Mouse (Mus musculus): ENCODE measurements around the gene Pes1.

Pes1 gene

DNA sequence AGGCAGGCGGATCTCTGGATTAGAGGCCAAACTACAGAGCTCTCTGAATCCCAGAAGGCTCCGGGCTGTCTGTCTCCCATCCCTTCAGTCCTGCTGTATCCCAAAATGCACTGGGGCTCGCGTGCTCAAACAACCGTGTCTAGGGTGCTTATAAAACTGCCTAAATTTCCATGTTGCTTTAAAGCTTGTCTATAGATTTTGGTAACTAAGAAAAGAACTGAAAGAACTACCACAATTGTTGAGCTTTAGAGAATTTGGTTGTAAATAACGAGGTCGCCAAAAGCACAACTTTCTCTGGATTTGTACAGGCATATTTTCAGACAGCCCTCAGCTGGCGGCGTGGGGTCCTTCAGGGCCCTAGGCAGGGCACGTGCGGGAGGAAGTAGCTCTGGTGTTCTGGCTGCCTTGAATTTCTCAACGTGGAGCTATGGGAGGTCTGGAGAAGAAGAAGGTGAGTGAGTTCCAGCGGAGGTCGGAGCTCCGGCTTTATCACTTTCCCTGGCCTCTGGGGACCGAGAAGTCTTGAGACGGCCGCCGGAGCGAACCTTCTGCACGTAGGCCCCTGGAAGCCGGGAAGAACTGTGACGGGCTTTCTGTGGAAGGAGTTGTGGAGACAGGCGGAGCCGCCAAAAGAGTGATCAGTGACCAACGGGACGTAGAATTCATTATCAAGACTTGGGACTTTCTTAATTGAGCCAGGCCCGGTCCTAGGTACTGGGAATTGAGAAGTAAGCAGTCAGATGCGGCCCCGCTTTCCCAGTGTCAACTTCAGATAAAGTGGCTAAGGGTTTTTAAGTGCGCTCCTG, at the start of gene Pes1:
Gene Pes1, plus strand, starts transcription at position 366 of the 806 bp plus-strand sequence.
- ChIA-PET CTCF (interaction anchor here (0.6 to 1.5 kb wide), 18 partner anchors 9 to 132 kb away, joined by 3 to 11 read pairs (median 4); partner anchors contain the start of genes Slc35e4 (in 2 of the 4) and Tcn2 (in 1 of the 4)), POLR2A (interaction anchor here (0.6 to 3.8 kb wide), 98 partner anchors 8 to 1098 kb away, joined by 3 to 30 read pairs (median 5); partner anchors contain the start of genes Morc2a (in 3 of the 4), Slc35e4 (in 3 of the 4), Tbc1d10a (in 3 of the 4) and Tcn2 (in 3 of the 4))

DNA sequence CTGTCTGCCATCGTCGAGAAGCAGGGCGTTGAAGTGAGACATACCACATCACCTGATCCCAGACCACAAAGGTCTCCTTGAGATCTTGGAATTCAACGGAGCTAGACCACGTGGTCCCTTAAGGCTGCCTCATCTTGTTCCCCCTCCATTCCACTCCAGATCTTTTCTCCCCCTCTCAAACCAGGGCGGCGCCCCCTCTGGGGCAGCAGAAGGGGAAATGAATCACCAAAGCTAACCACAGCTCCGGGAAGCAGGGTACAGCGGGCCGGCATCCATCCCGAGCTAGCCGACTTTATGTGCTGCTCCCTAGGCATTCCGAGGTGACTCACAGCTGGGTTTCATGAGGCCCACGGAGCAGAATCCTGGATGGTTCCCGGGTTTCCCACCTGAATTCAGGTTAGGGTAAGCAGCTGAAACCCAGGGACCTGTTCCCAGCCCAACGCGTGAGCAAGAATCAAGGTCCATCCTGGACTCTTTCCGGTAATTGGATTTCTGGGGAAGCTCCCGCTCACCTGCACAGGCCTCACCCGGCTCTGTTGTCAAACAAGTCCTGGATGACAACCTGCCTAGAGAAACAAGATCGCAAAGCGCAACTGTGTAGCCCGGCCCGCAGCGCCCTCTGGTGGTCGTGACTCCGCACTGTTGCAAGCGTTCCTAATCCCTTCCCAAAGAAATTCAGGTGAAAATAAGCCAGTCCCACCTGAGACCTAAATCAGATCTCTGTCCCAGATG, 49.5 kb upstream of the Pes1 start, which contains the start of gene Slc35e4:
Gene Slc35e4, minus strand, starts transcription at position 556 of the 732 bp plus-strand sequence.
- POLR2A ChIA-PET: interaction anchor here in 3 of 4 experiments (0.6 to 2.7 kb wide), 60 partner anchors 8 to 462 kb away, joined by 3 to 22 read pairs (median 4); partner anchors contain the start of genes 4921536K21Rik (in 3 of the 3), Dusp18 (in 3 of the 3), Gal3st1 (in 3 of the 3) and Morc2a (in 3 of the 3)
- CTCF ChIA-PET: interaction anchor here (0.6 to 2.4 kb wide), 64 partner anchors 7 to 951 kb away, joined by 3 to 23 read pairs (median 4); partner anchors contain the start of genes Tcn2 (in 3 of the 4), Gal3st1 (in 2 of the 4), Pes1 (in 2 of the 4) and 4921536K21Rik (in 1 of the 4)

DNA sequence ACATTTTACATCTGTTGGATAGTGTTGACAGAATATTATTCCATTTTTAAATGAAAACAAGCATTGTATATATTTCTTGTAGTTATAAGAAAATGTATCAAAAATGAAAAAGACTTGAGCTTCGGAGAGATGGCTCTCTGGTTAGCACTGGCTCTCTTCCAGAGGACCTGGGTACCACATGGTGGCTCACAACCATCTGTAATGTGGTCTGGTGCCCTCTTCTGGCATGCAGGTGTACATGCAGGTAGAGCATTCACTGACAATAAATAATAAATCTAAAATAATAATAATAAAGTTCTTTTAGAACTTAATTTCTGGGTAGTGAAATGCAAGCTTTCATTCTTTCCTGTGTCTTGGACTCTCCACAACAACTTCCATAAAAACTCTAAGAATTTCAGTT, 45.0 kb upstream of the Pes1 start:
- CTCF ChIA-PET: interaction anchor here in 2 of 4 experiments (0.5 to 1.4 kb wide), 4 partner anchors 39 to 321 kb away, joined by 3 read pairs; no protein-coding TSS in a partner anchor
- POLR2A ChIA-PET: interaction anchor here in 2 of 4 experiments (0.6 to 1.4 kb wide), 5 partner anchors 9 to 48 kb away, joined by 3 to 4 read pairs (median 3); no protein-coding TSS in a partner anchor

DNA sequence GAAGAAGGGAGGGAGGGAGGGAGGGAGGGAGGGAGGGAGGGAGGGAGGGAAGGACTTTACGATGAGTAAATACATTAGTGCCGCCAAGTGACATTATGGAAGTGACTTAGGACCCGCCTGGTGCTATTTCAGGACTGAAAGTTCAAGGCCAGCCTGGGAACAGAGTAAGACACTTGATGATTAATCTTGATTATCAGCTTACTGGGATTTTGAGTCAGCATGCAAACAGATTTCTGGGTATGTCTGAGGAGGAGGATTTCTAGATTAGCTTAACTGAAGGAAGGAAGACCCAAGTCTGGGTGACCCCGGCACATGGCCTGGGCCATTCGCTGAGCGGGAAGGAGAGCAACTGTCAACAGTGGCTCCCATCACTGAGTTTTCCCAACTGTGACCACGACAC, 43.3 kb upstream of the Pes1 start:
- POLR2A ChIA-PET: interaction anchor here (0.6 to 3.3 kb wide), 13 partner anchors 11 to 272 kb away, joined by 3 to 19 read pairs (median 4); partner anchors contain the start of genes Tcn2 (in 3 of the 4), Pes1 (in 2 of the 4), 4921536K21Rik (in 1 of the 4) and Dusp18 (in 1 of the 4)

DNA sequence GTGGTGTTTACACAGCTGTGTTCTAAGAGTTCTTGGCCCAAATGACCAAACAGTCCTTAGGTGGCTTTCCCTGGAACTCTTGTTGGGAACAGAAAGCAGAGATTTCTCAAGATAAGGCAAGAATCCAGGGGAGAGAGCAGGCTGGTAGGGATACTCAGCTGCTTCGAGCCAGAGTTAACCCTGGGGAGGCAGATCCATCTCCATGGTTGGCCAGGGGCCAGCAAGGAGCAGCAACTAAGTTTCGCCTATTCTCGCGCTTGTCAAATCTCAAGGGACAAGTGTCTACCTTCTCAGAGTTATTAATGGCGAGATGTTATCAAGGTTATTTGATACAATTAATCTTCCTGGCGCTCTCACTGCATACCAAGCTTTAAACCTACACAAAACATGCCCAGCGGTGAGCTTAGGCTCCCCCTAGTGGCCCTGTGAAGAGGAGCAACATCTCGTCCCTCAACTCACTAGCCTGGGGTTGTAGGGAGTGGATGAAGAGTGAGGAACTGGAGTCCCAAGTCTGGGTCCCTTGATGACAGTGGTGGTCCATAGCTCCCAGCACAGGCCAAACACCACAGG, 42.4 kb upstream of the Pes1 start:
- POLR2A ChIA-PET: interaction anchor here in 3 of 4 experiments (0.5 to 3.3 kb wide), 25 partner anchors 8 to 273 kb away, joined by 3 to 19 read pairs (median 3); partner anchors contain the start of genes Pes1 (in 3 of the 3), Tcn2 (in 3 of the 3), 4921536K21Rik (in 1 of the 3) and Dusp18 (in 1 of the 3)
- CTCF ChIA-PET: interaction anchor here (0.5 to 2.6 kb wide), 79 partner anchors 8 to 1201 kb away, joined by 3 to 25 read pairs (median 4); partner anchors contain the start of genes Tcn2 (in 4 of the 4), Dusp18 (in 2 of the 4), Pes1 (in 2 of the 4) and 4921536K21Rik (in 1 of the 4)

More for the DNA sequence above, 43.3 kb upstream of the Pes1 start:
- CTCF ChIA-PET: interaction anchor here (0.6 to 2.6 kb wide), 37 partner anchors 9 to 544 kb away, joined by 3 to 25 read pairs (median 4); partner anchors contain the start of genes Tcn2 (in 3 of the 4), Pes1 (in 2 of the 4) and Osbp2 (in 1 of the 4)

DNA sequence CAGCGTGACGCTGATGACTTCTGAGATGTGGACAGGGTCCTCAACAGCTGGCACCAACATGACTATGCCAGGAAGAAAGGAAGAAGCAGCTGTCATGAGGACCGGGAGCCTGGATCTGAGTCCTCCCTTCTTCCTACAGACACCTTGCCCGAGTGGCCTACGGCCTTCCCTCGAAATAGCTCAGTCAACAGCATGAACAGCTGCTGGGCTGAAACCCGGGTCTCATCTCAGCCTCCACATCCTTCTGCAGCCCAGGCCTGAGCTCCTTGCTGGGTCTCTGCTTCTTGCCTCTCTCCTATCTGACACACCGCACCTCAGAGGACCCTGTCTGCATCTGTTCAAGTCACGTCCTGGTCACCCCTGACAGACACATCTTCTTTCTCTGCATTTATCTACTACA, 41.7 kb upstream of the Pes1 start:
- ChIA-PET CTCF (interaction anchor here (0.5 to 2.6 kb wide), 56 partner anchors 9 to 1200 kb away, joined by 3 to 25 read pairs (median 4); partner anchors contain the start of genes Tcn2 (in 4 of the 4), Pes1 (in 2 of the 4), Dusp18 (in 1 of the 4) and Osbp2 (in 1 of the 4)), POLR2A (interaction anchor here in 3 of 4 experiments (0.6 to 3.3 kb wide), 18 partner anchors 9 to 104 kb away, joined by 3 to 19 read pairs (median 4); partner anchors contain the start of genes Tcn2 (in 3 of the 3), Pes1 (in 2 of the 3), 4921536K21Rik (in 1 of the 3) and Dusp18 (in 1 of the 3))

DNA sequence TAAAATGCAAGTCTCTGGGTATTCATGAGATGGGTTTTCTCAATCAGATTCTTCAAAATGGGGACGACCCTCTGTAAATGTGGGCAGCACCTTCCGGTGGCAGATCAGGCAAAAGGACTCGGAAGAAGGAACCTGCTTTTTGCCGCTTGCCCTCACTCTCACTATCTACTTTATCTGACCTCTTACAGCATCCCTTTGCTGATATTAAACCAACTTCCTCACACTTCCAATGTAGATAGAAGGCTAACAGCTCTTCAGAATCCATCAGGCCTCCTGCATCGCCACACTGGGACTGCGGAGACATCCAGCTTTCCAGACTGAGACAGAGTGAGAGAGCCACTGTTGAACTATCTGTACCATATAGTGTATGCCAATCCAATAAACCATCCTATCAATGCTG, 41.0 kb upstream of the Pes1 start:
- ChIA-PET CTCF (interaction anchor here in 3 of 4 experiments (0.8 to 2.6 kb wide), 5 partner anchors 9 to 89 kb away, joined by 3 to 10 read pairs (median 7); partner anchors contain the start of genes Osbp2 (in 1 of the 3) and Tcn2 (in 1 of the 3)), POLR2A (interaction anchor here in 3 of 4 experiments (1.1 to 3.3 kb wide), 5 partner anchors 9 to 41 kb away, joined by 3 to 19 read pairs (median 5); partner anchors contain the start of genes Pes1 (in 2 of the 3) and Tcn2 (in 1 of the 3))

DNA sequence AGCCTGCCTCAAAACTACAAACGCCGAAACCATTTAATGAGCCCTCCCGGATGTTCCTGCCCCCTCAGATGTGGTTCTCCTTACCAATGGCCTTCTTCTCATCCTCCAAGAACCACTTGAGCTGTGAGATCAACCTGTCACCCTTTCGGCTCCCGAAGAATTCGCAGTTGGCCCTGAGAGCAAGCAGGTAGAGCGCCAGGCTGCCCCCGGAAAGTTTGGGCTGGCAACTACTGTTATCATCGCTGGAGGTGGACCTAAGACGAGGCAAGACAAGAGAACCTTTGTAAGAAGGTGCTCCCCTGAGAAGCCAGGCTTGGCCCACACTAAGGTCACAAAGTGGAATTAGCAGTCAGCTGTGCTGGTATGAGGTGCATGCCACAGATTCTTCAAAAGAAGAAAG, 37.9 kb upstream of the Pes1 start:
- ChIA-PET POLR2A (interaction anchor here in 2 of 4 experiments (0.6 to 1.9 kb wide), 3 partner anchors 21 to 68 kb away, joined by 3 to 6 read pairs (median 5); partner anchors contain the start of gene Pes1 (in 1 of the 2)), CTCF (no interaction called here)

DNA sequence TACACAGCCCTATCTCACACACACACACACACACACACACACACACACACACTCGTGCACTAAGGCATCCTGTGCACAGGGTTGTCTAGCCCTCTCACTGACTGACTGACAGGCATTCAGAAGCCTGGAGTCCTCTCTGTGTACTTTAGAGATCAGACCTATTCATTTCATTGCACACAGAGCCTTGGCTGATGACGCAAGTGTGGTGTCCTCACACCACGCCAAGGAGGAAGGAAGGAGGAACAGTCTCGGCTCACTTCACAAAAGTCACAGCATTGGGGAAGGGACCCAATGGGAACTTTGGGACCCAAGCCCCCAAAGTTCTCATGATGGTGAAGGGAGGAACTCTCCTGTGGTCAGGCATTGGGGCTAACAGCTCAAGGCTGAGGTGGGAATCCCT, 33.8 kb upstream of the Pes1 start:
- POLR2A ChIA-PET: no interaction called here

DNA sequence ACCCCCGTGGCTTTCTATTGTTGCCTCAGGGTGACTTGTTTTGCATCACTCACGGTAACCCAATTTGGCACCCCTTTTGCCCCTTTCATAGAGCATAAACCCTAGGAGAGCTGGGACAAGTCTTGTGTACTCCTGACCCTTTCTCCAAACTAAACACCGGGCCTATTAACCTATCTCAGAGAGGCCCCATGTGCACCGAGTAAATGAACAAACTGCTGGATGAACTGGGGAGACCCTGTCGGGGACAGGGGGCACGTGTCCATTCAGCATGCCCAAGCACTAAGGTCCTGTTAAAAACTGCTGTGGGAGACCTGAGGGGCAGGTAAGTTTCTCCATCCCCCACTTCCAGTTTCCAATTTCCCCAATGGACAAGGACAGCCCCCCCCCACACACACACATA, 32.8 kb upstream of the Pes1 start:
- POLR2A ChIA-PET: interaction anchor here in 3 of 4 experiments (0.6 to 3.2 kb wide), 23 partner anchors 9 to 1127 kb away, joined by 3 to 30 read pairs (median 5); partner anchors contain the start of genes Pes1 (in 3 of the 3), Slc35e4 (in 2 of the 3), 4921536K21Rik (in 1 of the 3) and Gal3st1 (in 1 of the 3)
- CTCF ChIA-PET: interaction anchor here (0.6 to 2.7 kb wide), 12 partner anchors 9 to 584 kb away, joined by 3 to 25 read pairs (median 4); partner anchors contain the start of genes Slc35e4 (in 2 of the 4) and Gal3st1 (in 1 of the 4)

More for the DNA sequence above, 33.8 kb upstream of the Pes1 start:
- CTCF ChIA-PET: interaction anchor here in 2 of 4 experiments (2.1 to 2.7 kb wide), 2 partner anchors 9 kb away, joined by 14 to 25 read pairs; no protein-coding TSS in a partner anchor

DNA sequence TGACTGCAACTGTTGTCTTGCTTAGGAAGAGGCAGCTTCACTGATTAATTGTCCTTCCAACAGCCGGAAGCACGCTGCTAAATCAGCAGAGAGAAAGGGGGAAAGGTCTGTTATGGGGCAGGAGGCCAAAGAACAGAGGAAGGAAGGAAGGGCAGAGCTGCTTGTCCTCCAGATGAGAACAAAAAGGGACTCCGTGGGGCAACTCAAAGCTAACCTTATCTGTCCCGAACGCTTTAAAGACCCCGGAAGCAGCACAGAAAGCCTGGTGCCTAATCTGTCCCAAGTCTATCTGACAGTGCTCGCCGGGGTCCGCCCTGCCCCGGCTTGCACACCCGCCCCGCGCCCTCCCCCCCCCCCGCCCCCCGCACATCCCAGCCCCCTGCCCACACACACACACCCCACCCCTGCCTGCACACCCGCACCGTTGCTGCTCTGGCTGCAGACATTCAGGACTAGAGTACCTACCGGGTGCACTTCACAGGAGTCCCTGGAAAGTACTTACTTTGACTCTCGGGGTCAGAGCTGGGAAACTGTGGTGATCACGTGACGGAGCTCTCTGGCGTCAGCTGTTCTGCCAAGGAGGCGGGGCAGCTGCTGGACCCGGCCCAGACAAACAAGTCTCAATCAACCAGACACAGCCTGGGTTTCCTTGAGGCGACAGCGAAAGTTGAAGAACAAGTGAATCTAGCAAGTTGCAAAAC, 32.1 kb upstream of the Pes1 start, which contains the start of gene Tcn2:
Gene Tcn2, minus strand, starts transcription at position 649 of the 701 bp plus-strand sequence.
- CTCF ChIA-PET: interaction anchor here (0.6 to 2.7 kb wide), 15 partner anchors 10 to 349 kb away, joined by 3 to 25 read pairs (median 4); partner anchors contain the start of genes Slc35e4 (in 3 of the 4) and Gal3st1 (in 1 of the 4)
- POLR2A ChIA-PET: interaction anchor here in 3 of 4 experiments (0.5 to 3.2 kb wide), 41 partner anchors 9 to 1126 kb away, joined by 3 to 30 read pairs (median 4); partner anchors contain the start of genes Pes1 (in 3 of the 3), Slc35e4 (in 2 of the 3), 4921536K21Rik (in 1 of the 3) and Gal3st1 (in 1 of the 3)

DNA sequence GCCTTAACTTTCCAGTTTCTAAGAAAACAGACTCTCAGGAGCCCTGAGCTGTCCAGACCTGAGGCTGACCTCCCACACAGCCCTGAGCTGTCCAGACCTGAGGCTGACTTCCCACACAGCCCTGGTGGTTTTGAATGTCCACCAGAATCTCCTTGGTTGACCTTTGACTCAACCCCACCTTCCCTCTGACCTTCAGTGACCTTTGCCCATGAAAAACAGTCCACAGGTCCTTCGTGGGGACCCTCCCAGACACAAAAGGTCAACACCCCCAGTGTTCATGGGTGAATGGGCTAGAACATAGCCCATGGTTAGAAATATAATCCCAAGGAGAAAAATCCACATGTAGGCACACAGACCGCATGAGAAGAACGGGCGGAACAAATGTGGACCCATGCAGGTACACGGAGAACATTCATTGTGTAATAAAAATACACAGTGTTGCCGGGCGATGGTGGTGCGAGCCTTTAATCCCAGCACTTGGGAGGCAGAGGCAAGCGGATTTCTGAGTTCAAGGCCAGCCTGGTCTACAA, 30.0 kb upstream of the Pes1 start:
- POLR2A ChIA-PET: interaction anchor here in 2 of 4 experiments (1.0 to 3.2 kb wide), 2 partner anchors 30 to 65 kb away, joined by 3 to 30 read pairs; partner anchors contain the start of gene Pes1 (in 1 of the 2)
- CTCF ChIA-PET: no interaction called here

DNA sequence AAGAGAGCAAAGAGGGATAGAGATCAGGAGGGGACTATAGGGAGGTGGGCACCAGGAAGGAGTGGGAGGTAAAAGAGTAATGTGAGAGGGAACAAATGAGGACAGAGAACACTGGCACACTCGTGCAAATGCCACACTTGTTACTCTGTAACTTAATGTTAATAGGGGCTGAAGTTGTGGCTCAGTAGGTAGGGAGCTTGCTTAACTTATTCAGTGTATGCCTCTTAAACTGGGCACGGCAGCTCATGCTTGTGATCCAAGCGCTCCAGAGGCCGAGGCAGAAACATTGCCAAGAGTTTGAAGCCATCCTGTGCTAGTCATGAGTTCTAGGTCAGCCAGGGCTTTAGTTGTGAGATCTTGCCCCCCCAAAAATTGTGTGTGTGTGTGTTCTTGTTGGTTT, 28.6 kb upstream of the Pes1 start:
- POLR2A ChIA-PET: interaction anchor here in 2 of 4 experiments (0.9 to 1.8 kb wide), 6 partner anchors 10 to 29 kb away, joined by 3 to 7 read pairs (median 4); partner anchors contain the start of gene Pes1 (in 2 of the 2)

DNA sequence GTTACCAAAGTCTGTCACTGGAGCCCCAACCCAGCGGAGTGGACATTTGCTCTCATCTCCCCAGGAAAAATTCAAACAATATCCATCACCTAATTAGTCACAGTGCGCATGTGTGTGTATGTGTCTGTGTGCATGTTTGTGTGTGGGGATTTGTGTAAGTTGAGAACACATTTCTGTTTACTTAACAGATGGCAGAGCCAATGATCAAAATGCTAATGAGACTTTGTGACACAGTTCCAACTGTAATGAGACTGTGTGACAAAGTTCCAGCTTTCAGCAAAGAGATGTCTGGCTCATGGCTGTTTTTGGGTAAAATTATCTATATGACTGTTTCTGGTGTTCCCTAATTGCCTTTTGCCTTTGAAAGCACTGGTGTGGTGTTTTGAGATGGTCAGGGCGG, 27.5 kb upstream of the Pes1 start:
- CTCF ChIA-PET: interaction anchor here in 1 of 4 experiments (1.2 kb wide), 1 partner anchor 15 kb away, joined by 4 read pairs; no protein-coding TSS in a partner anchor
- POLR2A ChIA-PET: interaction anchor here in 2 of 4 experiments (0.7 to 1.8 kb wide), 6 partner anchors 9 to 287 kb away, joined by 3 to 7 read pairs (median 3); partner anchors contain the start of genes Morc2a (in 1 of the 2) and Pes1 (in 1 of the 2)

More for the DNA sequence above, 28.6 kb upstream of the Pes1 start:
- CTCF ChIA-PET: interaction anchor here in 1 of 4 experiments (1.0 to 1.2 kb wide), 2 partner anchors 13 to 65 kb away, joined by 3 to 4 read pairs; no protein-coding TSS in a partner anchor

Measured in embryonic stem cell, embryonic (primary cell).